Mouse (Mus musculus): Measurements from ENCODE around the gene Slc37a2.

DNA sequence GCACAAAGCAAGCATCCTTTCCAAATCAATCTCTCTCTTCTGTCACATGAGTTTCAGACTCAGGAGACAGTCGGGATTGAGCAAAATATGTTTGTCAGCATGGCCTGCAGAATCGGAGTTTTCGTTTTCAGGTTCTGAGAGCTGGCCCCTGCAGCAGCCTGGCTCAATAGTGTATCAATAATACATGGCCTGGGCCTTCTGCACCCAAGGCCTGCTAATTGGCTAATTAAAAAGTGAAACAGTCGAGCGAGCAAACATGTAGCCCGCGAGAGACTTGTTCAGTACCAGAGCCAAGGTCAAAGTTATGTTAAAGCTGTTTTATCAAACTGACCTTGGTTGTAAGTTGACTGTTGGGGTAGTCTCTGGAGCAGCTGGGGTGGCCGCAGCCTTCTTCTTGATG, 34.8 kb downstream of the Slc37a2 start:
- TF ChIP-seq CTCF (IDR thresholded peaks at IDR 0.05; ENCODE audit: borderline replicate concordance, control insufficient read depth, extremely low read depth, insufficient read depth, low read length, poor library complexity) = no peak
- no peak for TF ChIP-seq POLR2A (IDR thresholded peaks at IDR 0.05; ENCODE audit: control insufficient read depth, extremely low read depth, insufficient read depth, low read length, poor library complexity)

Data from thymus, adult 2 months (tissue).